Mouse (Mus musculus) CH12F3 (cell line): ENCODE data around the gene Gpr1.
"Not testable (repeated sequence)": the region's sequence is repeated elsewhere in the genome, so short reads cannot be mapped to it uniquely, and the experiment has no call there.

Experiments
- in situ Hi-C: fragments of 300-500 bp; cut with MboI; formaldehyde crosslinking; loops from 2 replicates; pipeline ENCODE4 v1.14.3; 2020; ENCODE audit warnings: low sequenced_read_pairs

The Gpr1 gene

DNA sequence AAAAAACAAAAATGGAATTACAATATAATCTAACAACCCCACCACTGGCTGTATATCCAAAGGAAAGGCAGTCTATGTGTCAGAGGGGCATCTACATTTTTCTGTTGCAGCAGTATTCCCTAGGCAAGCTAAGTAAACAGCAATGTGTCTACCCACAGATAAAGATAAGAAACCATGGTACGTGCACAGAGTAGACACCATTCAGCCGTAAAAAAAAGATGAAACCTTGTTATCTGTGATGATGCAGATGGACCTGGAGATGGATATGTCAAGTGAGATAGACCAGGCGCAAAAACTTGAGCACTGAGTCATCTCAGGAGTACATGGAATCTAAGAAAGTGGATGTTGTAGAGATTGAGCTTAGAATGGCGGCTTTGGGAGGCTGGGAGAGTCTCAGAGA, 10.7 kb upstream of the Gpr1 start:
- in situ Hi-C loops: no loop called here

GRCm38 (mm10) chr1:63219277-63219676, 4.9 kb upstream of the Gpr1 start:
- in situ Hi-C loops: no loop called here

- in situ Hi-C loops: no loop called here
These were observed 288 bp upstream of the Gpr1 start for GRCm38 (mm10) chr1:63214631-63215030.

GRCm38 (mm10) chr1:63213478-63214270, 669 bp downstream of the Gpr1 start:
- in situ Hi-C loops: no loop called here

DNA sequence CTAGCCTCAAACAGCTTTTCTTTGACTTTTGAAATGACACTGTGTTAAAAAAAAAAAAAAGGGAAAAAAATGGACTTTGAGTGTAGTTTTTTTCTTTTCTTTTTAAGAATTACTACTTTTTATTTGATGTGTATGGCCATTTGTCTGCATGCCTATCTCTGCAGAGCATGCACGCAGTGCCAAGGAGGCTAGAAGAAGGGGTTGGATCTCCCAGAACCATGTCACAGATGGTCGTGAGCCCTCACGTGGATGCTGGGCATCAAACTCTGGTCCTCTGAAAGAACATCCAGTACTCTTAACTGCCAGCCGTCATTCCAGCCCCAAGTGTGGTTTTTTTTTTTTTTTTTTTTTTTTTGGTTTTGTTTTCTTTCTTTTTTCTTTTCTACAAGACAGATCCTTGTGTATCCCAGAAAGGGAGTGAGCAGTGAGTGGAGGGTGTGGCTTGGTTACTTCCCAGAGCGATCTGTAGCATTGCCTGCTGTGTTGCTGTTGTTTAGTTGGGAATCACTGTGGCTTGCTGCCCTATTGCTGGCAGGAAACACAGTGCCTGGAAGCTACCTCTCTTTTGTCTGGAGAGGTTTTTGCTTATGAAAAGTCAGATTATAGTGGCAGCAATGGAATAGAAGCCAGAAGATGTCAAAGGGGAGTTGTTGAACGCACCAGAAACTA, 4.3 kb downstream of the Gpr1 start:
- in situ Hi-C loops: no loop called here

GRCm38 (mm10) chr1:63207607-63208006, 6.7 kb downstream of the Gpr1 start:
- in situ Hi-C loops: no loop called here

- in situ Hi-C loops: no loop called here
These were observed 9.5 kb downstream of the Gpr1 start for GRCm38 (mm10) chr1:63204660-63205394.

- in situ Hi-C loops: no loop called here
These were observed 10.2 kb downstream of the Gpr1 start for GRCm38 (mm10) chr1:63203950-63204659.

DNA sequence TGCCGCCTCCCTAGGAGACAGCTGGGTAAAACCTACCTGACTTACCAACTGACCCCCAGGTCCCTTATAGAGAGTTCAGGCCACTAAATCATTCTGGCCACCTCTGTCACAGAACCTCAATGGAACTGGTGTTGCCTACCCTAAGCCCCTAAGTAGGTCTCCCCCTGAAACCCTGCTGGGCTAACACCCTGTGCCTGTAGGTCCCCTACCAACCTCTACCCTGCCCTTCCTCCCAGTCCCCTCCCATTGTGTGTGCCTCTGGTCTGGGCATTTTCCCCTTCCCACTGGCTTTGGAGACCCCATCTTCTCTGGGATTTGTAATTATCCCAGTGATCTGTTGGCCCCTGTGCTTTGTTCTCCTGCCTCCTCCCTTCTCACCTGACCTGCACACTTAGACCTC, 10.9 kb downstream of the Gpr1 start:
- in situ Hi-C loops: no loop called here

DNA sequence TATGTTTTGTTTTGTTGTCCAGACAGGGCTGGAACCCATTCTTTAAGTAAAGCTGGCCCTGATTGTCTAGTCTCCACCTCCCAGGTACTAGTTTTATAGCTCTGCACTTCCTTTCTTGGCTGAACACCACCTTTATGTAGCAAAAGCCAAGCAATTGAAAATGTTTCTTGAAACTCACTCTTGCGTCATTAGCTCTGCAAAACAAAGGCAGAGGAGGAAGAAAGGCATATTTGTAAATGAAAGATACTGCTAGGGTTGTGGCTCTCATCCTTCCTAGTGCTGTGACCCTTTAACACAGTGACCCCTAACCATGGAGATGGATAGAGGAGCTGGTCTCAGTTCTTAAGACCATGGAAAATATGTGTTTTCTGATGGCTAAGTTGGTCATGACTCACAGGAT, 12.7 kb downstream of the Gpr1 start:
- in situ Hi-C loops: no loop called here

- in situ Hi-C loops: no loop called here
These were observed 14.0 kb downstream of the Gpr1 start for GRCm38 (mm10) chr1:63200322-63200721.

GRCm38 (mm10) chr1:63199387-63199786, 15.0 kb downstream of the Gpr1 start:
- in situ Hi-C loops: no loop called here

DNA sequence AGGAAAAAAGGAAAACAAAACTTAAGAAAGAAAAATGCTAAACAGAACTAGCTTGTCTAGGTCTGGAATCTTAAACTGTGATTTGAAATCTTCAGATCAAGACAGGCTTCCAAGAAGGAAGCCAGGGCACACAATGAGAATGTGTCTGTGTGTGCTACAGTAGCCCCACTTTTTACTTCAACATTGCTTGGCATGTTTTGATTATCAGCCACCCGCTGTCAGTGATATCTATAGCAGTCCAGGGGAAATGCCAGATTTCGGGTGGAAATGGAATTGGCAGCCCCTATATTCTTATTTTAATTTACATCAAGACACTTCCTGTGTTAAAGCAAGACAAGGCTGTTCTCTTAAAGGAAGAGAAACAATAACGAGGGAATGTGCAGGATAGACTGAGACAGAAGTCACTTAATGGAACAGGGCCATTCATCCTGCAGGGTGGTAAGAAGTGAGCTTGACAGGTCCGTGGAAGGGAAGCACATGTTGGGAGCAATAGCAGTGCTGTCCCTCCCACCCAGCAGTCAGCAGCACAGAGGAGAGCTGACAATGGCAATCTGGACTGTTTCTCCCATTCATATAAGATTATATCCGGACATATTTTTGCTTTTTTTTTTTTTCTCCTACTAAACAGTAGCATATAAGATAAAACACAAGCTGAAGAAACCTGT, 18.4 kb downstream of the Gpr1 start:
- in situ Hi-C loops: no loop called here

DNA sequence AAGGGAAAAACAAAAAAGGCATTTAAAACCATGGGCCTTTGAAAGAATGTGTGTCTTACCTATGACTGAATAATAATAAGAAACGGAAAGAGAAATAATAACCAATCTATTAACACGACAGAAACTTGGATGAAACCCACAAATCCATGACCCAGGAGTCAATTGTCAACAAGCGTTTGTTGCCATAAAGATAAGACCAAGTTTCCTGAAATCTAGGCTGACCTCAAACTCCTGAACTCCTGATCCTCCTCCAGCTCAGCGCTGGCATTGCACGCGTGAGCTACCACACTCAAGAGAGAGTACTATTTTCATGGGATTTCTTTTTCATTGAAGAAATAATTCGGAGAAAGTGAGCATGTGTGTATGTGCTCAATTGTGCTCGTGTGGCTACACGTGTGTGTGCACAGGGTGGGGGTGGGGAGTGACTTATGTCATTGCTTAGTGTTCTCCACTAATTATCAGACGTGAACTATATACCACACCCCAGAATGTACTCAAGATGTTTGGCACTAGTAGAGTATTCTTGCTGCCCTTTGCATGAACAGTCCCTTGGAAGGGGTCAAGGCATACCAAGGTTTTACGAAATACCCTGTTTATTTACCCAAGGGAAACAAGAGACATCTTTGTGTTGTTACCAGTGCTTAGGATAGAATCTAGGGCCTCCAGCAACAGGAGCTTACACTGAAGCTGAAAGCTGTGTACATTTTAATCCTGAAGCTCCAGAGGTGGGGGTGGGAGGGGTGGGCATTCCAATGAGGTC, 21.9 kb downstream of the Gpr1 start:
- in situ Hi-C loops: no loop called here

- in situ Hi-C loops: no loop called here
These were observed 23.5 kb downstream of the Gpr1 start for GRCm38 (mm10) chr1:63190851-63191250.

GRCm38 (mm10) chr1:63188536-63188935, 25.8 kb downstream of the Gpr1 start:
- in situ Hi-C loops: no loop called here

GRCm38 (mm10) chr1:63185430-63185829, 28.9 kb downstream of the Gpr1 start:
- in situ Hi-C loops: not testable (repeated sequence)

- in situ Hi-C loops: no loop called here
These were observed 31.6 kb downstream of the Gpr1 start for GRCm38 (mm10) chr1:63182636-63183270.

DNA sequence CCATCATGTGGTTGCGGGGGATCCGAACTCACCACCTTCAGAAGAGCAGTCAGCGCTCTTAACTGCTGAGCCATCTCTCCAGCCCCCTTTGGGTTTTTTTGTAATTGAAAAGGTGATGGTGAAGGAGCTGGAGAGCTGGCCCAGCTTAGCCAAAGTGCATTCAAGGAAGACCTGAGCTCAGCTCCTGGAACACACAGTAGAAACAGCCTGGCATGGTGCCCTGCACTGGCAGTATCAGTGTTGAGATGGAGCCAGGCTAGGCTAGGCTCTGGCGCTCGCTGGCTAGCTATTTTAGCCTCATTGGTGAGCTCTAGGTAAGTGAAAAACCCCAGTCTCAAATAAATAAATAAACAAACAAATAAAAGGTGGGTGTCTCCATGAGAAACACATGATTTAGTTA, 32.1 kb downstream of the Gpr1 start:
- in situ Hi-C loops: no loop called here
